Mouse (Mus musculus): ENCODE measurements at regions not wholly inside any gene's neighbourhood (a gene's known extent, or its start where the extent isn't known, plus 50 kb on each side); places are given as distances from the start of the nearest gene placed in this dataset.
A peak's percentile ranks its signal among the peaks of the same experiment; 100 is the strongest.

GRCm38 (mm10) chr5:18916688-18917285, 310.0 kb upstream of the Magi2 start:
- peak; percentile 13 for DNase-seq (ENCODE audit: low spot score)

GRCm38 (mm10) chr5:18953875-18954474, 272.9 kb upstream of the Magi2 start:
- no peak for DNase-seq (ENCODE audit: low spot score)

Measured in urinary bladder, postnatal 14 days (tissue).